Mouse (Mus musculus) intestine, postnatal 0 days (tissue): ENCODE measurements around the gene Tsc22d1. TPM values are rescaled to one million over a fixed set of nuclear protein-coding genes. Genes with fewer than 3 reads are reported as not detected.

Experiments
- ATAC-seq: fragments of 200-750 bp; cut with Nextera tagmentation; 2 replicates; pipeline ENCODE4 v1.8.0; 2017; ENCODE audit warnings: mild to moderate bottlenecking, moderate TSS enrichment, moderate library complexity
- H3K27ac ChIP-seq: fragments of 300-500 bp; sonication (generic); 2 replicates; pipeline ENCODE4 v1.5.1; 2014; ENCODE audit warnings: mild to moderate bottlenecking, low read depth, low read length, moderate library complexity
- H3K27me3 ChIP-seq: fragments of 300-500 bp; sonication (generic); replicated peaks from 2 replicates; pipeline ENCODE4 v1.6.1; 2014; ENCODE audit warnings: low read length, mixed read lengths; ENCODE audit not compliant: control insufficient read depth, insufficient read depth
- H3K36me3 ChIP-seq: fragments of 300-500 bp; sonication (generic); 2 replicates; pipeline ENCODE4 v1.6.1; 2014; ENCODE audit warnings: mild to moderate bottlenecking, moderate library complexity; ENCODE audit not compliant: control insufficient read depth, insufficient read depth
- H3K4me1 ChIP-seq: fragments of 300-500 bp; sonication (generic); replicated peaks from 2 replicates; pipeline ENCODE4 v1.6.1; 2014; ENCODE audit warnings: antibody characterized with exemption, low read length, mixed read lengths; ENCODE audit not compliant: control insufficient read depth, insufficient read depth
- H3K4me2 ChIP-seq: fragments of 300-500 bp; sonication (generic); replicated peaks from 2 replicates; pipeline ENCODE4 v1.6.1; 2014; ENCODE audit warnings: low read depth, mild to moderate bottlenecking, moderate library complexity
- H3K4me3 ChIP-seq: fragments of 300-500 bp; sonication (generic); 2 replicates; pipeline ENCODE4 v1.5.1; 2014; ENCODE audit warnings: low read depth, low read length
- H3K9ac ChIP-seq: fragments of 300-500 bp; sonication (generic); 2 replicates; pipeline ENCODE4 v1.6.1; 2014; ENCODE audit warnings: mild to moderate bottlenecking, low read depth, low read length
- H3K9me3 ChIP-seq: fragments of 300-500 bp; sonication (generic); 2 replicates; pipeline ENCODE4 v1.6.1; 2016; ENCODE audit warnings: mixed run types; ENCODE audit not compliant: control insufficient read depth
- CTCF ChIP-seq: sonication (generic); IDR thresholded peaks from 2 replicates; pipeline ENCODE4 v1.5.1; 2016; ENCODE audit warnings: low read depth, mild to moderate bottlenecking, control low read depth, antibody characterized with exemption, moderate library complexity
- WGBS: fragments of 180-500 bp; shearing (Covaris S2); extraction: QIAGEN DNeasy Blood & Tissue Kit; methylation state at CpG from one replicate; pipeline ENCODE4 v1.1.7; 2014; 5-methylcytosine and 5-hydroxymethylcytosine counted together
- polyA plus RNA-seq: library from polyadenylated mRNA; unstranded; fragments of >200 nt; fragmentation: Nextera tagmentation; extraction: Ambion mirVana; gene quantifications from 2 replicates; pipeline ENCODE4 v1.2.1, GENCODE M21; 2015

Gene Tsc22d1
- polyA plus RNA-seq, 1 experiment from 2014 or later: 272 TPM

DNA sequence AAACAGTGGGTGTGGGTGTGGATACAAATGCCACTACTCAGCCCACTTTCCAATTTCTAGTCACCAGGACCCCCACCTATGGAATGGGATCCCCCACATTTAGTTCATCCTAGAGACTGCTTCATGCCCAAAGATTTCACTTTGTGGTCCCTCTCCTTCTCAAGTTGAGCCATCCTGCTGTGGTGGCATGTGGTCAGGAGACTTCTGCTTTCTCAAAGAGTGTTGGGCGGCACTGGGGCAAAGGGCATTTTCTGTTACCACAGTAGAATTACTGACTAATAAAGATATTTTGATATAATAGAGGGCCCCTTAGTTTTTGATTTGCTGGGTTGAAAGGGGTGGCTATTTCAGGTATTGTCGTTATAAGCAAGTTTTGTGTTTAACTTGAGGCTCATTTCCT is 14.1 kb downstream of the Tsc22d1 start:
- ATAC-seq: 0 out of 2 replicates have a peak, but pooled peaks have one; percentile 36
- Histone ChIP-seq H3K4me1 (no peaks in the 10 kb centered on the region), H3K4me3 (no peak overlapping the region), H3K27me3 (no peaks in the 10 kb centered on the region), H3K9me3 (no peaks in the 10 kb centered on the region), H3K9ac (no peak overlapping the region), H3K4me2 (no peak overlapping the region), H3K36me3 (peaks cover 8% of the 10 kb centered on the region), H3K27ac (no peak overlapping the region)
- 36% methylated on average over 2 of the region's 2 CpGs for WGBS
- no peak for TF ChIP-seq CTCF

DNA sequence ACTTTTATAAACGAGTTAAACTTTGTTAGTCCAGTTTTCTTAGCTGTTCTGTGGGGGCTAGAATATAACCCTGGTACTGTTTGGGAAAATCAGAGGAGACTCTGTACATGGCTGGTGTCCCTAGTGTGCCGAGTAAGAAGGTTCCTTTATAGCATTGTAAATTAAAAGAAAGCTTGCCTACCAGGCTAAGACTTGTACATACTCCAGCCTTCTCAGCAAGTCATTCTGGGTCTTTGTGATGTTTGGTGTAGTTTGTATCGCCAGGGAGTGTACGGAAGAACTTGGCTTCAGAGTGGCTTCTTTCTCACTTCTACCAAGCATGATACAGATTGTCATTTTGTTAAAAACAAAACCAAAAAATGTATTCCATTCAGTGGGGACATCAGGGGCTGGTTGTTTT is 17.2 kb downstream of the Tsc22d1 start:
- Histone ChIP-seq H3K36me3 (no peaks in the 10 kb centered on the region), H3K27ac (no peak overlapping the region), H3K9me3 (no peaks in the 10 kb centered on the region), H3K4me2 (no peak overlapping the region), H3K9ac (no peak overlapping the region), H3K4me1 (no peaks in the 10 kb centered on the region), H3K4me3 (no peak overlapping the region), H3K27me3 (no peaks in the 10 kb centered on the region)
- ATAC-seq: no peak
- WGBS: 93% methylated on average over 4 of the region's 4 CpGs
- no peak for TF ChIP-seq CTCF

DNA sequence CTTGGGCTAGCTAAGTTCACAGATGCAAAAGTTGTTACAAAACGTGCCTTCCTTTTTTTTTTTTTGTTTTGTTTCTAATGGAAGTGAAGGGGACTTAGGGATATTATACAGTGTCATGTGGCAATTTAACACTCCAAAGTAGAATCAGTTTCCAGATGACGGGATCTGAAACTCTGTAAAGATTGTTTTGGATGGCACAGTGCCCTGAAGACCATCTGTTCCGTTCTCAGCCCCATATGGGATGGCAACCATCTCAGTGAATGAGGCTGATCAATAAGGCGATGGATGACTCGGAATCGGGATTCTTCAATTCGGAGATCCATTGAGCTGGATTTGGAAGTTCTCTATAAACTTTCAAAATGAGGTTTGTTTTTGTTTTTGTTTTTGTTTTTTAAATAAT is 17.6 kb downstream of the Tsc22d1 start:
- Histone ChIP-seq H3K9me3 (no peaks in the 10 kb centered on the region), H3K4me2 (no peak overlapping the region), H3K27me3 (no peaks in the 10 kb centered on the region), H3K36me3 (no peaks in the 10 kb centered on the region), H3K9ac (no peak overlapping the region), H3K4me3 (no peak overlapping the region), H3K4me1 (no peaks in the 10 kb centered on the region), H3K27ac (no peak overlapping the region)
- no peak for ATAC-seq
- WGBS: 88% methylated on average over 7 of the region's 7 CpGs
- no peak for TF ChIP-seq CTCF

DNA sequence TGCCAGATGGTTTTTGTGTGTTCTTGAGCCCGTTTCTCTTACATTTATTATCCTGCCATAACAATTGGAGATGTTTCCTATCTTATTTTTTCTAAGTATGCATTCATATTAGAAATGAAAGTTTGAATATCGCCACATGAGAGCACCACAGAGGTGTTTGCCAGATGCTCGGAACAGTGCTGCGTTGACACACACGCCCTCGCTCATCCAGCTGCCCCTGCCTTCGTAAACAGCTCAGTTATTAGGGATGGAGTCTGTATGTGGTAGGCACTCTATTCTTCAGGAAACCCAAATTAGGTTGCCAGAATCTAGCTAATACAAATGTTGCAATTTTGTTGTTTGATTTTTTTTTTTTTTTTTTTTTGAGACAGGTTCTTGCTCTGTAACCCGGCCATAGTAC is 18.1 kb downstream of the Tsc22d1 start:
- no peaks in the 10 kb centered on the region for H3K9me3 ChIP-seq
- H3K4me3 ChIP-seq: no peak overlapping the region
- no peak for TF ChIP-seq CTCF
- no peaks in the 10 kb centered on the region for H3K27me3 ChIP-seq
- WGBS: 92% methylated on average over 8 of the region's 8 CpGs
- H3K27ac ChIP-seq: no peak overlapping the region
- no peaks in the 10 kb centered on the region for H3K4me1 ChIP-seq
- H3K4me2 ChIP-seq: no peak overlapping the region
- no peak overlapping the region for H3K9ac ChIP-seq
- no peak for ATAC-seq
- no peaks in the 10 kb centered on the region for H3K36me3 ChIP-seq

DNA sequence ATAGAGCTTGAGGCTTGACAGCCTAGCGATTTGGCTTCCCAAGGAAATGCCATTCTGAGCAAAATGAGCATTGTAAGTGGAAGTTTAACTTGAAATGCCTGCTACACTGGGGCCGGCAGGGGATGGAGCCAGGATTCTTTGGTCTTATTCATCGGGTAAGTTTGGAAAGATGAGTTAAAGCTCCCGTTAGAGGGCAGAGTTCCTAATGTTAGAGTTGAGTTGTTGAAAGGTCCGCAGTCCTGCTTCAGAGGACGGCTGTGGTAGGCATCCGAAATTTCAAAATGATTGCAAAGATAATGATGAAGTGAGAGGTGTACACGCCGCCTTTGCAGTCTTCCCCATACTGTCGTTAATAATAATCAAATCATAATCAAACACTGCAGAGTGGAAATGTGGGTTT is 27.4 kb downstream of the Tsc22d1 start:
- H3K27me3 ChIP-seq: no peaks in the 10 kb centered on the region
- no peak for ATAC-seq
- no peak overlapping the region for H3K9ac ChIP-seq
- H3K9me3 ChIP-seq: no peaks in the 10 kb centered on the region
- H3K4me2 ChIP-seq: no peak overlapping the region
- no peaks in the 10 kb centered on the region for H3K4me1 ChIP-seq
- H3K36me3 ChIP-seq: peaks cover 13% of the 10 kb centered on the region; the same call in 1 of the 2 replicates
- 82% methylated on average over 10 of the region's 10 CpGs for WGBS
- H3K4me3 ChIP-seq: no peak overlapping the region
- TF ChIP-seq CTCF: no peak
- H3K27ac ChIP-seq: no peak overlapping the region

DNA sequence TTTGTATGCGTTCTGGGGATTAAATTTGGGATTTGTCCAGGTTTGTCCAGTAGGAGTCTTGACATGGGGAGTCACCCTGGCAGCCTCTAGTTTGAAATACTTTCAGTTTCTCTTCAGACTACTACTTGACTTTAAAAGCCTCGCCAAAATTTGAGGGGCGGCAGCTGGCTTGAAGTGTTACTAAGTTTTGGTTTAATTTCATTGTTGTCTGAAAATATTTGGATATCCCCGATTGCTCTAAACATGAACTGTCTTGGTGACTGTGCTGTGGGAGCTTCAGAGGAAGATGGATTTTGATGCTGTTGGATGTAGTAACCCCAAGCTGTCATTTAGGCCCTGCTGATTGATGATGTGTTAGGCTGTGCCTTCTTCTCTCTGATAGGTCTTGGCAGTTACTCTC is 34.2 kb downstream of the Tsc22d1 start:
- Histone ChIP-seq H3K27me3 (no peaks in the 10 kb centered on the region), H3K4me3 (no peak overlapping the region), H3K9me3 (no peaks in the 10 kb centered on the region), H3K4me1 (no peaks in the 10 kb centered on the region), H3K9ac (no peak overlapping the region), H3K4me2 (no peak overlapping the region), H3K36me3 (no peaks in the 10 kb centered on the region), H3K27ac (no peak overlapping the region)
- 67% methylated on average over 4 of the region's 4 CpGs for WGBS
- ATAC-seq: no peak
- no peak for TF ChIP-seq CTCF

DNA sequence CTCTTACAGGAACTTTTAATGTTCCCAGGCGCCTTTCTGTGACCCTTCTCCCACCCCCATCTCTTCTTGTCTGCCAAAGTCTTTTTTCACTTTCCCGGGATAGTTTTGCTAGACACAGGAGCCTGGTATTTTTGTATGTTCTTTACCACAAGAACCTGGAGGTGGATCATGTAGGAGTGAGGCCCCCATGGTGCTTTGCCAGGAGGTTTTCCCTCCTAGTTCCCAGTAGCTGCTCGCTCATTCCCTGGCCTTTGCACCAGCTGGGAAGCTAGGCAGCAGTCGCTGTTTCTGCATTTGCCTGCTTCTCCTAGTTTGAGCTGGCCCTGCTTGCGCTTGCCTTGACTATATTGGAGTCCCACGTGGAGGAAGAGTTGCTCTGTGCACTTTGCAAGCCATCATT is 36.2 kb downstream of the Tsc22d1 start:
- Histone ChIP-seq H3K4me3 (no peak overlapping the region), H3K9me3 (no peaks in the 10 kb centered on the region), H3K27me3 (no peaks in the 10 kb centered on the region), H3K4me1 (no peaks in the 10 kb centered on the region), H3K36me3 (no peaks in the 10 kb centered on the region), H3K27ac (no peak overlapping the region), H3K9ac (no peak overlapping the region), H3K4me2 (no peak overlapping the region)
- WGBS: 73% methylated on average over 6 of the region's 6 CpGs
- no peak for TF ChIP-seq CTCF
- no peak for ATAC-seq
